Mouse (Mus musculus): ENCODE data around the gene Midn.

- TF ChIP-seq POLR2A (IDR thresholded peaks at IDR 0.05; ENCODE audit: extremely low read depth, insufficient read depth, low read length) (no peak), CTCF (IDR thresholded peaks at IDR 0.05; ENCODE audit: low read depth, low read length) (peak; percentile 96)
Measured at GRCm38 (mm10) chr10:80114341-80115284, 33.5 kb upstream of the Midn start.

Measured in liver, adult 2 months (tissue).